Mouse (Mus musculus) C2C12 (cell line): ENCODE data around the gene Theg.
A peak's percentile ranks its signal among the peaks of the same experiment; 100 is the strongest.

Experiments used
- CTCF ChIP-seq: IDR thresholded peaks from one replicate; pipeline ENCODE4 v1.5.1; 2011; ENCODE audit not compliant: control insufficient read depth, insufficient read depth, insufficient read length
- MAX ChIP-seq: IDR thresholded peaks from one replicate; pipeline ENCODE4 v1.6.1; 2011; ENCODE audit warnings: mild to moderate bottlenecking, control low read depth
- USF1 ChIP-seq: IDR thresholded peaks from one replicate; pipeline ENCODE4 v1.6.1; 2011; ENCODE audit warnings: low read depth, mild to moderate bottlenecking, control low read depth, moderate library complexity

DNA sequence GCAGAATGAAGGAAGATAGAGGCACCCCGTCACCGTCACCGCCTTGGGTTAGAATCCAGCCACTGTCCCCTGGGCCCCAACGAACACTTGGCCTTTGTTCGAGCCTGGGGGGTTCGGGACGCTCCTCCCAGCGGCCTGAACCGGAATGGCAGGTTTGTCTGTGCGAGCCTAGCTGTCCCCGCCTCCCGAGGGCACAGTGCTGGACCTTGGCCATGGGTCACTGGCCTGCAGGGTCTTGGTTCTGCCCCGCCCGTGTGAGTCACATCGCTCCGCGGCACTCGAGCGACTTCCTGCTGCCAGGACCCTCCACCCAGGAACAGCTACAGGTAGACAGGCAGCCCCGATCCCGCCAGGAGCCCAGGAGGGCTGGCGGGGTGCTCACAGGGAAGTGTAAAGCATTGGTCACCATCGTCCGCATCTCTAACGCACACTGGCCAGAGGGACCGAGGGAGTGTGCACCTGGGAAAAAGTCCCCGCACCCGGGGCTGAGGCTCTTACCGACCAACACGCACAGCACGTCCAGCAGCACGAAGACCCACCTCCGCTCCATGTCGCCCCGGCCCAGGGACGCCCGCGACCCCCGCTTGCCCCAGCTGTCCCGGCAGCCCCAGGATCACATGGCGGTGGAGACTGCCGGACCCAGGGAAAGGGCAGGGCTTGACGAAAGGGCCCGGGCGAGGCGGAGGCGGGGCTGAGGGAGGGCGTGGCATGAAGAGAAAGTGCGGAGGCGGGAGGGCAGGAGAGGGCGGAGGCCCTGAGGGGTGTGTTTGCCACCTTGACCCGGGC, 53.8 kb downstream of the Theg start, which contains the start of gene Plpp2:
- TF ChIP-seq CTCF (peak; percentile 78), USF1 (no peak), MAX (peak; percentile 71)
